Mouse (Mus musculus): ENCODE data around the gene Eif3c. TPM values are rescaled to one million over a fixed set of nuclear protein-coding genes. Genes with fewer than 3 reads are reported as not detected.

Eif3c gene
- total and polyA plus RNA-seq, 3 experiments, result 233 to 819 (median 404) TPM

- no peaks in the 10 kb centered on the region for H3K9me3 ChIP-seq (replicated peaks; ENCODE audit: insufficient read depth, low read length)
- TF ChIP-seq MYC (IDR thresholded peaks at IDR 0.05; ENCODE audit: low read depth, low read length) (no peak), POLR2AphosphoS5 (IDR thresholded peaks at IDR 0.05; ENCODE audit: borderline replicate concordance, low read depth, low read length) (no peak), USF2 (IDR thresholded peaks at IDR 0.05; ENCODE audit: borderline replicate concordance in 1 of 2, insufficient read depth in 1 of 2, low read depth in 1 of 2, low read length in 2 of 2) (no peak), ZNF384 (IDR thresholded peaks at IDR 0.05; ENCODE audit: low read depth, low read length) (no peak), MYB (IDR thresholded peaks at IDR 0.05; ENCODE audit: low read depth, low read length) (no peak; the same call in 1 of the 2 replicates), ZKSCAN1 (IDR thresholded peaks at IDR 0.05; ENCODE audit: low read depth, low read length) (no peak), CTCF (IDR thresholded peaks at IDR 0.05 in 2 of 3, conservative IDR thresholded peaks at IDR 0.05 in 1 of 3; ENCODE audit: control insufficient read depth in 1 of 3, insufficient read depth in 1 of 3, low read depth in 2 of 3, low read length in 3 of 3, poor library complexity in 1 of 3, severe bottlenecking in 1 of 3) (no peak), ELF1 (IDR thresholded peaks at IDR 0.05; ENCODE audit: low read depth, low read length) (0 out of 2 replicates have a peak, but pooled peaks have one; percentile 6), SMC3 (IDR thresholded peaks at IDR 0.05; ENCODE audit: low read depth, low read length) (no peak), ETS1 (IDR thresholded peaks at IDR 0.05; ENCODE audit: low read depth, low read length) (peak; percentile 41), HCFC1 (IDR thresholded peaks at IDR 0.05; ENCODE audit: low read depth, low read length) (0 out of 2 replicates have a peak, but pooled peaks have one; percentile 29), RCOR1 (IDR thresholded peaks at IDR 0.05; ENCODE audit: low read depth, low read length) (peak; percentile 39; the same call in 1 of the 2 replicates), MEF2A (IDR thresholded peaks at IDR 0.05; ENCODE audit: extremely low read depth, insufficient replicate concordance, low read depth, low read length, poor library complexity, severe bottlenecking) (no peak), NRF1 (IDR thresholded peaks at IDR 0.05; ENCODE audit: insufficient read depth, low read depth, low read length, poor library complexity, severe bottlenecking) (no peak), ZMIZ1 (IDR thresholded peaks at IDR 0.05; ENCODE audit: low read depth, low read length) (no peak), EP300 (IDR thresholded peaks at IDR 0.05; ENCODE audit: low read depth in 1 of 2, low read length in 2 of 2) (peak; percentile 53 to 61; a peak in 3 of 4 replicates), MAFK (IDR thresholded peaks at IDR 0.05; ENCODE audit: borderline replicate concordance, low read depth, low read length) (0 out of 2 replicates have a peak, but pooled peaks have one; percentile 14), JUND (IDR thresholded peaks at IDR 0.05; ENCODE audit: low read depth, low read length) (no peak), MAZ (IDR thresholded peaks at IDR 0.05; ENCODE audit: low read depth, low read length) (no peak), MXI1 (IDR thresholded peaks at IDR 0.05; ENCODE audit: low read depth, low read length) (no peak), POLR2A (IDR thresholded peaks at IDR 0.05; ENCODE audit: control insufficient read depth in 1 of 2, insufficient read depth in 1 of 2, low read depth in 1 of 2, low read length in 2 of 2, poor library complexity in 1 of 2) (no peak), GABPA (IDR thresholded peaks at IDR 0.05; ENCODE audit: low read depth, low read length) (no peak), UBTF (IDR thresholded peaks at IDR 0.05; ENCODE audit: borderline replicate concordance, insufficient read depth, low read depth, low read length) (no peak), KAT2A (conservative IDR thresholded peaks at IDR 0.05; ENCODE audit: low read depth, low read length) (peak; percentile 27; the same call in 1 of the 2 replicates), USF1 (IDR thresholded peaks at IDR 0.05; ENCODE audit: low read depth, low read length) (no peak), TCF12 (IDR thresholded peaks at IDR 0.05; ENCODE audit: low read depth, low read length) (peak; percentile 42; the same call in 1 of the 2 replicates), POLR2AphosphoS2 (IDR thresholded peaks at IDR 0.05; ENCODE audit: low read length) (no peak), RAD21 (IDR thresholded peaks at IDR 0.05; ENCODE audit: low read depth, low read length) (no peak), CHD2 (IDR thresholded peaks at IDR 0.05; ENCODE audit: low read length) (no peak), BHLHE40 (IDR thresholded peaks at IDR 0.05; ENCODE audit: borderline replicate concordance, low read depth, low read length) (no peak), ZC3H11A (IDR thresholded peaks at IDR 0.05; ENCODE audit: low read depth, low read length) (no peak), GATA1 (IDR thresholded peaks at IDR 0.05; ENCODE audit: low read depth, low read length) (peak; percentile 76), CHD1 (IDR thresholded peaks at IDR 0.05; ENCODE audit: low read depth, low read length) (no peak), E2F4 (IDR thresholded peaks at IDR 0.05; ENCODE audit: borderline replicate concordance, low read depth, low read length) (no peak), NELFE (IDR thresholded peaks at IDR 0.05; ENCODE audit: low read depth, low read length) (0 out of 2 replicates have a peak, but pooled peaks have one; percentile 15), TBP (IDR thresholded peaks at IDR 0.05; ENCODE audit: low read depth, low read length) (0 out of 2 replicates have a peak, but pooled peaks have one; percentile 25), SIN3A (IDR thresholded peaks at IDR 0.05; ENCODE audit: low read length) (no peak)
These were observed 32.7 kb upstream of the Eif3c start for GRCm38 (mm10) chr7:126598919-126599318.

More at GRCm38 (mm10) chr7:126598919-126599318, 32.7 kb upstream of the Eif3c start:
- no peaks in the 10 kb centered on the region for H3K79me2 ChIP-seq (ENCODE audit: control insufficient read depth, insufficient read depth, low read length, poor library complexity)
- peaks cover 0 to 3% of the 10 kb centered on the region in 2 experiments; a peak in 2 of 4 replicates for H3K27me3 ChIP-seq (ENCODE audit: control insufficient read depth in 1 of 2, insufficient read depth in 2 of 2, low read length in 2 of 2)
- peaks cover 4 to 8% of the 10 kb centered on the region in 2 experiments for H3K4me1 ChIP-seq (ENCODE audit: control insufficient read depth in 1 of 2, insufficient read depth in 2 of 2, low read length in 2 of 2)
- H3K4me3 ChIP-seq (ENCODE audit: control insufficient read depth in 1 of 2, insufficient read depth in 1 of 2, low read depth in 2 of 2, low read length in 2 of 2), result no peak overlapping the region
- H3K27ac ChIP-seq (ENCODE audit: control insufficient read depth, low read depth, low read length), result peak overlapping the region; percentile 29; the same call in 1 of the 2 replicates
- no peak overlapping the region for H3K9ac ChIP-seq (ENCODE audit: control insufficient read depth, low read depth, low read length, poor library complexity, severe bottlenecking)
- peaks cover 0 to 7% of the 10 kb centered on the region in 2 experiments; a peak in 2 of 4 replicates for H3K36me3 ChIP-seq (ENCODE audit: control insufficient read depth in 1 of 2, insufficient read depth in 2 of 2, low read length in 2 of 2)
- DNase-seq (ENCODE audit: low read depth, low spot score), result peak; percentile 74

Measured in MEL (cell line).